In genomic region chr10:70648831-70649230, GRCm38 (mm10) we compare ENCODE assay signal across 11 mouse cellular contexts. TPM values are rescaled to one million over a fixed set of nuclear protein-coding genes. Genes with fewer than 3 reads are reported as not detected.
DNase-seq lines count a peak whose midpoint lies in the region; ATAC-seq lines count a peak whose summit lies in the region.
"Had no signal": no experiment of that assay in that cellular context is flagged by ENCODE, and none has a peak within 500 bp of the region (broad histone marks: within the 10 kb centered on the region; RNA-seq: fewer than 3 reads in every experiment).

No protein-coding gene starts in this region.

- H3K27me3 ChIP-seq in kidney, embryonic 16.5 days (ENCODE audit: insufficient read depth, low read length): no peaks in the 10 kb centered on the region
- H3K27me3 ChIP-seq: neural tube, embryonic 13.5 days had no signal

- no peaks in the 10 kb centered on the region for H3K9me3 ChIP-seq in kidney, embryonic 16.5 days (ENCODE audit: low read length)
- H3K9me3 ChIP-seq: limb, embryonic 10.5 days; neural tube, embryonic 13.5 days had no signal

- 79% methylated on average over 5 of the region's 5 CpGs for WGBS in kidney, embryonic 16.5 days

- H3K4me2 ChIP-seq in kidney, embryonic 16.5 days (replicated peaks; ENCODE audit: low read depth, low read length): no peak overlapping the region
- H3K4me2 ChIP-seq: neural tube, embryonic 13.5 days had no signal

- no peaks in the 10 kb centered on the region for H3K4me1 ChIP-seq in kidney, embryonic 16.5 days (ENCODE audit: insufficient read depth, low read length)
- H3K4me1 ChIP-seq: limb, embryonic 10.5 days had no signal

- no peak overlapping the region for H3K27ac ChIP-seq in kidney, embryonic 16.5 days (ENCODE audit: low read length)
- H3K27ac ChIP-seq: limb, embryonic 10.5 days; neural tube, embryonic 13.5 days had no signal

- no peak overlapping the region for H3K9ac ChIP-seq in kidney, embryonic 16.5 days (replicated peaks; ENCODE audit: low read length)
- H3K9ac ChIP-seq: neural tube, embryonic 13.5 days had no signal

- H3K36me3 ChIP-seq in kidney, embryonic 16.5 days (ENCODE audit: insufficient read depth, low read length): no peaks in the 10 kb centered on the region
- H3K36me3 ChIP-seq: limb, embryonic 10.5 days; neural tube, embryonic 13.5 days had no signal

- H3K4me3 ChIP-seq in kidney, embryonic 16.5 days (ENCODE audit: low read length): no peak overlapping the region
- H3K4me3 ChIP-seq: limb, embryonic 10.5 days; neural tube, embryonic 13.5 days had no signal

- no peak for ATAC-seq in kidney, embryonic 16.5 days (ENCODE audit: low FRiP score, low TSS enrichment)

- peak; percentile 3 for DNase-seq in cerebellum, adult 11 months
- DNase-seq in cerebellum, postnatal 14 days: no peak
- DNase-seq in kidney, adult 11 months: peak; percentile 41
- peak; percentile 51 to 53 for DNase-seq in right cerebral cortex, adult 2 months (ENCODE audit: low spot score in 2 of 2)
- DNase-seq in right cerebral cortex, postnatal 25 days: no peak
- peak; percentile 75 for DNase-seq in telencephalon, adult 2 months (ENCODE audit: low read depth, low spot score)
- DNase-seq in adrenal gland, postnatal 4 days (ENCODE audit: low spot score in 2 of 2): no peak
- DNase-seq: lung, postnatal 4 days had no signal

RNA-seq across cellular contexts. Expression of gene Phyhipl, which starts 6.9 kb away (rescaled TPM):
- 26.5 and 26.9 TPM in 2 replicates for polyA plus RNA-seq in kidney, embryonic 16.5 days (2015; fragmentation: Nextera tagmentation; extraction: Ambion mirVana)
- 10 to 100 TPM in 1 of 2 experiments, 1 to 10 TPM in 1; 4.8 to 10.6 TPM for total RNA-seq in adrenal gland, postnatal 4 days (2021)

Comparison
In these comparisons a context has a peak if more than half of its experiments do, and no peak if none do; other contexts are left out.
1. DNase-seq: peak in cerebellum, adult 11 months (single experiment), kidney, adult 11 months (single experiment), right cerebral cortex, adult 2 months (2 of 2) and telencephalon, adult 2 months (single experiment); none in cerebellum, postnatal 14 days (0 of 2), right cerebral cortex, postnatal 25 days (single experiment) and adrenal gland, postnatal 4 days (0 of 2).